ENCODE assay signal across 9 mouse cellular contexts in the genomic region with DNA sequence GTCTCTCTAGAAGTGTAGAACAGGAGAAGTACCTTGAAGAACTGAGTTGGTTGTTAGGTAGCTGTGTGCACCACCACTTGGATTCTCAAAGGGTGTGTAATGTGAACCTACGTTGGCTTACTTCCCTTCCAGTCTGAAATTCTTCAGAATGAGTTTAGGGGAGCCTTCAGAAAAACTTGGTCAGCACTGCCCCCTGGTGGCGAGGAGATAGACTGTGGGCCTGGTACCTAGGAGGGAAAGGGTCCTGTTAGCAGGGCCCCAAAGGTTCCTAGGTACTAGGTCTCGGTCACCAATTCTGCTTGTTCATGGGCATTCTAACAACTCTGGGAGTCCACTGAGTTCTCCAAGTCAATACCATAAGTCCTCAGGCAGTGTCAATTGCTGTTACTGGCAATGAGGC. TPM values are rescaled to one million over a fixed set of nuclear protein-coding genes. Genes with fewer than 3 reads are reported as not detected.
DNase-seq lines count a peak whose midpoint lies in the region; ATAC-seq and TF ChIP-seq lines count a peak whose summit lies in the region.
"Had no signal": no experiment of that assay in that cellular context is flagged by ENCODE, and none has a peak within 500 bp of the region (broad histone marks: within the 10 kb centered on the region; RNA-seq: fewer than 3 reads in every experiment).

No protein-coding gene starts in this region.

- H3K4me2 ChIP-seq in kidney, embryonic 14.5 days (replicated peaks; ENCODE audit: low read depth, low read length): no peak overlapping the region
- H3K4me2 ChIP-seq in liver, postnatal 0 days (ENCODE audit: low read depth, low read length): no peak overlapping the region
- H3K4me2 ChIP-seq: heart, embryonic 15.5 days had no signal

- H3K9ac ChIP-seq in kidney, embryonic 14.5 days (ENCODE audit: low read depth, low read length): no peak overlapping the region
- no peak overlapping the region for H3K9ac ChIP-seq in liver, postnatal 0 days (replicated peaks)
- H3K9ac ChIP-seq: heart, embryonic 15.5 days had no signal

- no peaks in the 10 kb centered on the region for H3K36me3 ChIP-seq in C2C12 (ENCODE audit: control insufficient read depth, insufficient read depth)
- H3K36me3 ChIP-seq in kidney, embryonic 14.5 days (ENCODE audit: control insufficient read depth, insufficient read depth, low read length): no peaks in the 10 kb centered on the region
- H3K36me3 ChIP-seq in liver, postnatal 0 days (replicated peaks; ENCODE audit: insufficient read depth, low read length): no peaks in the 10 kb centered on the region
- H3K36me3 ChIP-seq: heart, embryonic 15.5 days had no signal

- H3K27me3 ChIP-seq in C2C12 (ENCODE audit: control insufficient read depth, insufficient read depth, insufficient read length): no peaks in the 10 kb centered on the region
- no peaks in the 10 kb centered on the region for H3K27me3 ChIP-seq in kidney, embryonic 14.5 days (ENCODE audit: control insufficient read depth, insufficient read depth, low read length)
- H3K27me3 ChIP-seq in liver, postnatal 0 days (ENCODE audit: insufficient read depth, low read length): no peaks in the 10 kb centered on the region
- H3K27me3 ChIP-seq: heart, embryonic 15.5 days had no signal

- no peak overlapping the region for H3K27ac ChIP-seq in kidney, embryonic 14.5 days (ENCODE audit: low read depth, low read length)
- no peak overlapping the region for H3K27ac ChIP-seq in liver, postnatal 0 days (ENCODE audit: low read depth)
- H3K27ac ChIP-seq: heart, embryonic 15.5 days had no signal

- peak; percentile 15 for TF ChIP-seq CTCF in C2C12 (IDR thresholded peaks at IDR 0.05; ENCODE audit: control insufficient read depth, insufficient read depth, insufficient read length)
- TF ChIP-seq CTCF in liver, postnatal 0 days (IDR thresholded peaks at IDR 0.05; ENCODE audit: low read depth): peak; percentile 88

- no peak overlapping the region for H3ac ChIP-seq in C2C12 (ENCODE audit: control insufficient read depth, insufficient read length, low read depth)

- H3K79me3 ChIP-seq in C2C12 (ENCODE audit: low read depth): no peaks in the 10 kb centered on the region

- no peaks in the 10 kb centered on the region for H3K9me3 ChIP-seq in kidney, embryonic 14.5 days (ENCODE audit: control insufficient read depth, low read length)
- no peaks in the 10 kb centered on the region for H3K9me3 ChIP-seq in liver, postnatal 0 days (ENCODE audit: low read length)
- H3K9me3 ChIP-seq: heart, embryonic 15.5 days had no signal

- TF ChIP-seq EP300 in liver, postnatal 0 days (IDR thresholded peaks at IDR 0.05; ENCODE audit: low read depth): no peak

- no peak overlapping the region for H3K4me3 ChIP-seq in C2C12 (ENCODE audit: insufficient read depth, poor library complexity, severe bottlenecking)
- H3K4me3 ChIP-seq in kidney, embryonic 14.5 days (ENCODE audit: low read length): no peak overlapping the region
- H3K4me3 ChIP-seq in liver, postnatal 0 days (ENCODE audit: low read depth, low read length): no peak overlapping the region
- H3K4me3 ChIP-seq: heart, embryonic 15.5 days had no signal

- no peaks in the 10 kb centered on the region for H3K79me2 ChIP-seq in C2C12 (ENCODE audit: control insufficient read depth, insufficient read depth)

- 17% methylated on average over 3 of the region's 3 CpGs for WGBS in kidney, embryonic 14.5 days
- 18% methylated on average over 3 of the region's 3 CpGs for WGBS in liver, postnatal 0 days (ENCODE audit: insufficient replicate concordance)

- H3K4me1 ChIP-seq in kidney, embryonic 14.5 days (ENCODE audit: control insufficient read depth, insufficient read depth, low read length): peaks cover 11% of the 10 kb centered on the region; the same call in 1 of the 2 replicates
- H3K4me1 ChIP-seq in liver, postnatal 0 days (ENCODE audit: insufficient read depth): no peaks in the 10 kb centered on the region
- H3K4me1 ChIP-seq: heart, embryonic 15.5 days had no signal

- ATAC-seq in kidney, embryonic 14.5 days (ENCODE audit: low FRiP score, low TSS enrichment): 0 out of 2 replicates have a peak, but pooled peaks have one; percentile 14
- ATAC-seq in liver, postnatal 0 days: peak; percentile 52

- peak; percentile 62 for DNase-seq in Muller cell, postnatal 12 days (ENCODE audit: inconsistent ontology term)
- peak; percentile 76 for DNase-seq in cerebellum, adult 9-11 months
- peak; percentile 89 for DNase-seq in gastrocnemius, postnatal 10 days
- DNase-seq in liver, postnatal 0 days: peak; percentile 87
- DNase-seq in retina, postnatal 1 day: peak; percentile 80
- peak; percentile 86 to 91 for DNase-seq in thymus, postnatal 36 days

TF ChIP-seq in C2C12, 6 proteins besides CTCF, POLR2A, EP300 and RAD21:
- no peak for TF ChIP-seq FOSL1 (IDR thresholded peaks at IDR 0.05; ENCODE audit: insufficient read depth, low read length, poor library complexity, severe bottlenecking)
- TF ChIP-seq MAX (IDR thresholded peaks at IDR 0.05): no peak
- no peak for TF ChIP-seq MYOD1 (IDR thresholded peaks at IDR 0.05; ENCODE audit: control insufficient read depth, insufficient read length, low read depth)
- TF ChIP-seq CEBPB (IDR thresholded peaks at IDR 0.05; ENCODE audit: low read depth): no peak
- TF ChIP-seq MYOG (IDR thresholded peaks at IDR 0.05; ENCODE audit: control insufficient read depth, extremely low read depth, insufficient read length): no peak
- TF ChIP-seq USF1 (IDR thresholded peaks at IDR 0.05; ENCODE audit: low read depth): no peak

RNA-seq across cellular contexts. Expression of a gene that starts 4.7 kb away (rescaled TPM):
- polyA plus RNA-seq in C2C12 (2012; fragmentation: generic; extraction: Trizol): 1.7 TPM
- 1 to 10 TPM; 1.9 to 2.5 TPM for total RNA-seq in gastrocnemius, postnatal 10 days (2021)
- 10.8 and 17.4 TPM in 2 replicates for polyA plus RNA-seq in kidney, embryonic 14.5 days (2014; fragmentation: Nextera tagmentation; extraction: Ambion mirVana)
- polyA plus RNA-seq in liver, postnatal 0 days (2015; fragmentation: Nextera tagmentation; extraction: Ambion mirVana): 4.4 and 4.7 TPM in 2 replicates

RNA-seq across cellular contexts. Expression of a gene that starts 28.3 kb away (rescaled TPM):
- polyA plus RNA-seq in C2C12 (2012; fragmentation: generic; extraction: Trizol): 25.6 TPM
- total RNA-seq in gastrocnemius, postnatal 10 days (2021): 10 to 100 TPM; 15.5 to 16.4 TPM
- polyA plus RNA-seq in kidney, embryonic 14.5 days (2014; fragmentation: Nextera tagmentation; extraction: Ambion mirVana): 2.3 and 4.5 TPM in 2 replicates
- 5.8 and 6.3 TPM in 2 replicates for polyA plus RNA-seq in liver, postnatal 0 days (2015; fragmentation: Nextera tagmentation; extraction: Ambion mirVana)

RNA-seq across cellular contexts. Expression of a gene that starts 34.7 kb away (rescaled TPM):
- 20.1 TPM for polyA plus RNA-seq in C2C12 (2012; fragmentation: generic; extraction: Trizol)
- 10 to 100 TPM; 21.9 to 27.5 TPM for total RNA-seq in gastrocnemius, postnatal 10 days (2021)
- 58.0 and 81.1 TPM in 2 replicates for polyA plus RNA-seq in kidney, embryonic 14.5 days (2014; fragmentation: Nextera tagmentation; extraction: Ambion mirVana)
- 15.4 and 15.8 TPM in 2 replicates for polyA plus RNA-seq in liver, postnatal 0 days (2015; fragmentation: Nextera tagmentation; extraction: Ambion mirVana)
